Mouse (Mus musculus): ENCODE measurements around the gene 1700025G04Rik. TPM values are rescaled to one million over a fixed set of nuclear protein-coding genes. Genes with fewer than 3 reads are reported as not detected.

Gene 1700025G04Rik
- polyA plus RNA-seq, 1 experiment from 2014 or later = 52.7 TPM

GRCm38 (mm10) chr1:151925738-151926137 is 164.2 kb downstream of the 1700025G04Rik start:
- H3K4me1 ChIP-seq (replicated peaks; ENCODE audit: control insufficient read depth, insufficient read depth, low read length) = no peaks in the 10 kb centered on the region
- H3K4me3 ChIP-seq (ENCODE audit: low read depth, low read length) = no peak overlapping the region
- no peaks in the 10 kb centered on the region for H3K27me3 ChIP-seq (ENCODE audit: control insufficient read depth, insufficient read depth, low read length)
- H3K9ac ChIP-seq (ENCODE audit: low read depth, low read length) = no peak overlapping the region
- no peaks in the 10 kb centered on the region for H3K36me3 ChIP-seq (ENCODE audit: control insufficient read depth, insufficient read depth, low read length)
- no peak overlapping the region for H3K27ac ChIP-seq (ENCODE audit: low read depth, low read length)
- ATAC-seq (ENCODE audit: low FRiP score) = no peak
- no peak overlapping the region for H3K4me2 ChIP-seq (replicated peaks; ENCODE audit: low read depth, low read length)
- H3K9me3 ChIP-seq (ENCODE audit: control insufficient read depth, low read length) = no peaks in the 10 kb centered on the region
- no peak for DNase-seq (ENCODE audit: low spot score)
- WGBS = 79% methylated on average over 7 of the region's 7 CpGs

DNA sequence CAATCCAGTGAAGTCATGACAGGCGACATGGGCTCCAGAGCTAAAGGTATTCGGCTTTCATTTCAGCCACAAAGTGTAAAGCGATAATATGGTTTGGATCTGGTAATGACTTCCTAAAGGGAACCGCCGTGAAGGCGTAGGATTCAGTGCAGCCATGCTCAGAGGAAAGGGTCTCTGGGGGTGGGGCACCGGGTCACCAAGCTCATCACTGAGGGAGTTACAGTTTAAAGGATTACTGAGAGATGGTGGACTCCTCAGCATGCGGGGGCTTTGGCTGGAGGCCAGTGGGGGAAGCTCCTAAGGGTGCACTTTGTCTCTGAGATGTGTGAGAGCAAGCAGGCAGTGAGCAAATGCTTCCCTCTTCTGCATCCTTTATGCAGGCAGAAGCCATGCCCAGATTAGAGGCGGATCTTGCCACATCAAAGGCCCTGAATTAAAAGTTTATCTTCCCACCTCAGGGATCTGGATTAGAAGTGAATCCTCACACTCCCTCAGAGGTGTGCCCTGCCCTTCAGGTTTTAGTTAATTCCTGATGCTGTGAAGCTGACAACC is 171.0 kb downstream of the 1700025G04Rik start:
- no peaks in the 10 kb centered on the region for H3K27me3 ChIP-seq (ENCODE audit: control insufficient read depth, insufficient read depth, low read length)
- H3K9ac ChIP-seq (ENCODE audit: low read depth, low read length) = no peak overlapping the region
- no peak overlapping the region for H3K4me2 ChIP-seq (replicated peaks; ENCODE audit: low read depth, low read length)
- no peak overlapping the region for H3K4me3 ChIP-seq (ENCODE audit: low read depth, low read length)
- WGBS = 78% methylated on average over 9 of the region's 9 CpGs
- no peak for ATAC-seq (ENCODE audit: low FRiP score)
- H3K9me3 ChIP-seq (ENCODE audit: control insufficient read depth, low read length) = no peaks in the 10 kb centered on the region
- no peaks in the 10 kb centered on the region for H3K4me1 ChIP-seq (replicated peaks; ENCODE audit: control insufficient read depth, insufficient read depth, low read length)
- H3K36me3 ChIP-seq (ENCODE audit: control insufficient read depth, insufficient read depth, low read length) = no peaks in the 10 kb centered on the region
- H3K27ac ChIP-seq (ENCODE audit: low read depth, low read length) = no peak overlapping the region
- DNase-seq (ENCODE audit: low spot score) = no peak

GRCm38 (mm10) chr1:151917736-151918135 is 172.2 kb downstream of the 1700025G04Rik start:
- H3K36me3 ChIP-seq (ENCODE audit: control insufficient read depth, insufficient read depth, low read length) = no peaks in the 10 kb centered on the region
- 86% methylated on average over 3 of the region's 3 CpGs for WGBS
- DNase-seq (ENCODE audit: low spot score) (no peak), ATAC-seq (ENCODE audit: low FRiP score) (no peak)
- H3K27me3 ChIP-seq (ENCODE audit: control insufficient read depth, insufficient read depth, low read length) = no peaks in the 10 kb centered on the region
- H3K4me2 ChIP-seq (replicated peaks; ENCODE audit: low read depth, low read length) = no peak overlapping the region
- H3K4me1 ChIP-seq (replicated peaks; ENCODE audit: control insufficient read depth, insufficient read depth, low read length) = no peaks in the 10 kb centered on the region
- no peak overlapping the region for H3K9ac ChIP-seq (ENCODE audit: low read depth, low read length)
- H3K27ac ChIP-seq (ENCODE audit: low read depth, low read length) = no peak overlapping the region
- no peak overlapping the region for H3K4me3 ChIP-seq (ENCODE audit: low read depth, low read length)
- H3K9me3 ChIP-seq (ENCODE audit: control insufficient read depth, low read length) = no peaks in the 10 kb centered on the region

DNA sequence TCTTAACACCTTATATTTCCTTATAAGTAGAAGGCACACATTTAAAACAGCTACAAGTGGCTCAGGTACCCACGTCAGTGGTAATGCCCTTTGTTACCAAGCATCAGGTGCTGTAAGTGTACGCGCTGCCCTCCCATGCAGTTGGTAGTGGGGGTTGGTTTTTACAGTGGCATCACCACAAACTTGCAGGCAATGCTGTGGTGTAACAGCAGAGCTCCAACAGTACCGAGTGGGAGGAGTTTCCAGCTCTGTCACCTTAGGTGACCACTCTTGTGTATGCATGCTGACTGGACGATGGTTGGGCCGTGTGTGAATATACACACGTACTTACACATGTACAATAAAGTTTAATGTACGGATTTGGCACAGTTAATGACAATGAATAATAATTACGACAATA is 175.4 kb downstream of the 1700025G04Rik start:
- Histone ChIP-seq H3K4me3 (ENCODE audit: low read depth, low read length) (no peak overlapping the region), H3K36me3 (ENCODE audit: control insufficient read depth, insufficient read depth, low read length) (no peaks in the 10 kb centered on the region), H3K27me3 (ENCODE audit: control insufficient read depth, insufficient read depth, low read length) (no peaks in the 10 kb centered on the region), H3K9me3 (ENCODE audit: control insufficient read depth, low read length) (no peaks in the 10 kb centered on the region), H3K4me2 (replicated peaks; ENCODE audit: low read depth, low read length) (no peak overlapping the region), H3K4me1 (replicated peaks; ENCODE audit: control insufficient read depth, insufficient read depth, low read length) (no peaks in the 10 kb centered on the region), H3K9ac (ENCODE audit: low read depth, low read length) (no peak overlapping the region), H3K27ac (ENCODE audit: low read depth, low read length) (no peak overlapping the region)
- no peak for ATAC-seq (ENCODE audit: low FRiP score)
- no peak for DNase-seq (ENCODE audit: low spot score)
- WGBS = 92% methylated on average over 9 of the region's 9 CpGs

- no peak for DNase-seq (ENCODE audit: low spot score)
- H3K9ac ChIP-seq (ENCODE audit: low read depth, low read length) = no peak overlapping the region
- ATAC-seq (ENCODE audit: low FRiP score) = no peak
- no peak overlapping the region for H3K4me3 ChIP-seq (ENCODE audit: low read depth, low read length)
- H3K27ac ChIP-seq (ENCODE audit: low read depth, low read length) = no peak overlapping the region
- 89% methylated on average over 4 of the region's 4 CpGs for WGBS
- H3K36me3 ChIP-seq (ENCODE audit: control insufficient read depth, insufficient read depth, low read length) = no peaks in the 10 kb centered on the region
- no peaks in the 10 kb centered on the region for H3K9me3 ChIP-seq (ENCODE audit: control insufficient read depth, low read length)
- H3K27me3 ChIP-seq (ENCODE audit: control insufficient read depth, insufficient read depth, low read length) = no peaks in the 10 kb centered on the region
- no peak overlapping the region for H3K4me2 ChIP-seq (replicated peaks; ENCODE audit: low read depth, low read length)
- no peaks in the 10 kb centered on the region for H3K4me1 ChIP-seq (replicated peaks; ENCODE audit: control insufficient read depth, insufficient read depth, low read length)
Measured at GRCm38 (mm10) chr1:151907014-151907413, 182.9 kb downstream of the 1700025G04Rik start.

- ATAC-seq (ENCODE audit: low FRiP score) (no peak), DNase-seq (ENCODE audit: low spot score) (no peak)
- Histone ChIP-seq H3K4me1 (replicated peaks; ENCODE audit: control insufficient read depth, insufficient read depth, low read length) (no peaks in the 10 kb centered on the region), H3K4me2 (replicated peaks; ENCODE audit: low read depth, low read length) (no peak overlapping the region), H3K27me3 (ENCODE audit: control insufficient read depth, insufficient read depth, low read length) (no peaks in the 10 kb centered on the region), H3K9me3 (ENCODE audit: control insufficient read depth, low read length) (no peaks in the 10 kb centered on the region), H3K4me3 (ENCODE audit: low read depth, low read length) (no peak overlapping the region), H3K27ac (ENCODE audit: low read depth, low read length) (no peak overlapping the region), H3K36me3 (ENCODE audit: control insufficient read depth, insufficient read depth, low read length) (no peaks in the 10 kb centered on the region), H3K9ac (ENCODE audit: low read depth, low read length) (no peak overlapping the region)
- 73% methylated on average over 12 of the region's 12 CpGs for WGBS
Measured at GRCm38 (mm10) chr1:151900706-151901360, 189.1 kb downstream of the 1700025G04Rik start.

DNA sequence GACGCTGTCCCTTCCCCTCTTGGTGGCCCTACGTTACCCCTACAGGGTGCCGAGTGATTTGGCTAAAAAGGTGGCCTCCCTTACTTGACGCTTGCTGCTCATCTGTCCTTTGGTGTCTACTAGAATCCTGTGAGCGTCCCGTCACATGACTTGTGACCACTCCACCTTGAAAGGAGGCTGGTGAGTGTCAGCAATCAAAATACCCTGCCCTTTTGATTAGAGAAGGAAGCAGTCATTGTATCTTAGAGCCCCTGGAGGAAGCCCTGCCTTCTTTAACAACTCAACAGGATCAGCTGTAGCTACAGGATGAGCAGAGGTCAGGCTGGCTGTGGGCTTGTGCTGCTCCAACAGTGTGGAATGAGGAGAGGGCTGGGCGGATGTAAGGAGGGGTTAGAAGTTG is 190.0 kb downstream of the 1700025G04Rik start:
- DNase-seq (ENCODE audit: low spot score) = no peak
- no peak overlapping the region for H3K27ac ChIP-seq (ENCODE audit: low read depth, low read length)
- ATAC-seq (ENCODE audit: low FRiP score) = no peak
- 85% methylated on average over 7 of the region's 7 CpGs for WGBS
- no peak overlapping the region for H3K4me2 ChIP-seq (replicated peaks; ENCODE audit: low read depth, low read length)
- no peak overlapping the region for H3K9ac ChIP-seq (ENCODE audit: low read depth, low read length)
- no peaks in the 10 kb centered on the region for H3K36me3 ChIP-seq (ENCODE audit: control insufficient read depth, insufficient read depth, low read length)
- no peaks in the 10 kb centered on the region for H3K4me1 ChIP-seq (replicated peaks; ENCODE audit: control insufficient read depth, insufficient read depth, low read length)
- H3K9me3 ChIP-seq (ENCODE audit: control insufficient read depth, low read length) = no peaks in the 10 kb centered on the region
- no peak overlapping the region for H3K4me3 ChIP-seq (ENCODE audit: low read depth, low read length)
- H3K27me3 ChIP-seq (ENCODE audit: control insufficient read depth, insufficient read depth, low read length) = no peaks in the 10 kb centered on the region

GRCm38 (mm10) chr1:151895406-151895805 is 194.5 kb downstream of the 1700025G04Rik start:
- ATAC-seq (ENCODE audit: low FRiP score) (no peak), DNase-seq (ENCODE audit: low spot score) (no peak)
- no peaks in the 10 kb centered on the region for H3K9me3 ChIP-seq (ENCODE audit: control insufficient read depth, low read length)
- no peak overlapping the region for H3K27ac ChIP-seq (ENCODE audit: low read depth, low read length)
- H3K9ac ChIP-seq (ENCODE audit: low read depth, low read length) = no peak overlapping the region
- H3K27me3 ChIP-seq (ENCODE audit: control insufficient read depth, insufficient read depth, low read length) = no peaks in the 10 kb centered on the region
- H3K4me3 ChIP-seq (ENCODE audit: low read depth, low read length) = no peak overlapping the region
- no peaks in the 10 kb centered on the region for H3K4me1 ChIP-seq (replicated peaks; ENCODE audit: control insufficient read depth, insufficient read depth, low read length)
- H3K4me2 ChIP-seq (replicated peaks; ENCODE audit: low read depth, low read length) = no peak overlapping the region
- 73% methylated on average over 4 of the region's 4 CpGs for WGBS
- H3K36me3 ChIP-seq (ENCODE audit: control insufficient read depth, insufficient read depth, low read length) = no peaks in the 10 kb centered on the region

- ATAC-seq (ENCODE audit: low FRiP score) (no peak), DNase-seq (ENCODE audit: low spot score) (no peak)
- 87% methylated on average over 5 of the region's 5 CpGs for WGBS
- Histone ChIP-seq H3K27ac (ENCODE audit: low read depth, low read length) (no peak overlapping the region), H3K4me2 (replicated peaks; ENCODE audit: low read depth, low read length) (no peak overlapping the region), H3K27me3 (ENCODE audit: control insufficient read depth, insufficient read depth, low read length) (no peaks in the 10 kb centered on the region), H3K4me3 (ENCODE audit: low read depth, low read length) (no peak overlapping the region), H3K4me1 (replicated peaks; ENCODE audit: control insufficient read depth, insufficient read depth, low read length) (no peaks in the 10 kb centered on the region), H3K36me3 (ENCODE audit: control insufficient read depth, insufficient read depth, low read length) (no peaks in the 10 kb centered on the region), H3K9me3 (ENCODE audit: control insufficient read depth, low read length) (no peaks in the 10 kb centered on the region), H3K9ac (ENCODE audit: low read depth, low read length) (no peak overlapping the region)
Measured at GRCm38 (mm10) chr1:151893976-151894375, 195.9 kb downstream of the 1700025G04Rik start.

Data from hindbrain, embryonic 11.5 days (tissue).